Mouse (Mus musculus) bone marrow, adult 2 months (tissue): ENCODE results near the gene Elmo1.

Experiments
- CTCF ChIP-seq: fragments of 200-500 bp; IDR thresholded peaks from 2 replicates; pipeline ENCODE4 v1.5.1; 2011; ENCODE audit warnings: low read length, control low read depth; ENCODE audit not compliant: control insufficient read depth, insufficient read depth
- POLR2A ChIP-seq: fragments of 200-500 bp; IDR thresholded peaks from 2 replicates; pipeline ENCODE4 v1.6.1; 2011; ENCODE audit warnings: low read depth, mild to moderate bottlenecking, control low read depth, low read length, borderline replicate concordance; ENCODE audit not compliant: control insufficient read depth

GRCm38 (mm10) chr13:20046406-20046805 is 44.0 kb upstream of the Elmo1 start:
- TF ChIP-seq CTCF (no peak), POLR2A (no peak)
